Comparison of ENCODE assay signal across 26 mouse cellular contexts in the genomic region with DNA sequence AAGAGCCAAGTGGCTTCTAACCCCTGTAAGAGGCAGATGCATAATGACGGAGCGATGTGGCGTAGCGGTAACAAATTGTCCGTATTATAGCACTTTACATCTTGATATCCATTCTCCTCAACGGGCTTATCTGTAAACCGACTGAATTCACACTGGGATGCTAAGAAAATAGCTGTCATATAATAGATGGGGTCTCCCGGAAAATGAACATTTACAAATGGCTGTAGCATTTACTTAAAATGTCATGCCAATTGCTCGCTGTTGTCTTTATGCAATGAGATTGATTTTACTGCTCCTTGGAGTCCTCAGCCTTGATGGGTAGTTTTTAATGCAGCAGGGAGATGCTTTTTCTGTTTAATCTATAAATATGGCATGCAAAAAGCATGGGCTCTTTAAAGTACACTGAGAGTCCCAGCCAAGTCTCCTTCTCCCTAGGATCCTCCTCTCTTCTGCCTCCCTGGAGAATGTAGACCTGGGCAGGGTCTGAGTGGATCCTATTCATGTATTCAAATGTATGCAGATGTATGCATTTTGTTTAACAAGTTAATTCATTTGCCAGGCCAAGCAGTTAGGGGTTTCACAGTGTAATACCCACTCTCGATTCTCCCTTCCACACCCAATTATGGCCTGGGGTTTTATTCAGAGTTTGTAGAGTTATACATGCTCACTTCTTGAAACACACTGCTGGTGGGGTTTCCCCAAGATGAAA.
DNase-seq lines count a peak whose midpoint lies in the region; ATAC-seq lines count a peak whose summit lies in the region.
"Had no signal": no experiment of that assay in that cellular context is flagged by ENCODE, and none has a peak within 500 bp of the region (broad histone marks: within the 10 kb centered on the region; RNA-seq: fewer than 3 reads in every experiment).

No protein-coding gene starts in this region.

- peak; percentile 62; the same call in 1 of the 2 replicates for ATAC-seq in hindbrain, embryonic 12.5 days (ENCODE audit: low FRiP score)
- no peak for ATAC-seq in hindbrain, embryonic 11.5 days (ENCODE audit: low FRiP score)
- ATAC-seq in midbrain, embryonic 16.5 days: no peak
- no peak for ATAC-seq in midbrain, embryonic 11.5 days (ENCODE audit: low FRiP score)
- ATAC-seq in forebrain, embryonic 16.5 days: peak; percentile 77
- ATAC-seq in neural tube, embryonic 14.5 days (ENCODE audit: low read depth): peak; percentile 38; the same call in 1 of the 2 replicates
- no peak for ATAC-seq in megakaryocyte-erythroid progenitor cell, adult 5-6 weeks (replicated peaks; ENCODE audit: low FRiP score, low TSS enrichment, poor library complexity, severe bottlenecking)
- ATAC-seq: CD4-positive, CD25-positive, alpha-beta regulatory T cell, adult 4 months; liver, embryonic 12.5 days; liver, postnatal 0 days had no signal

- 0 out of 2 replicates have a peak, but pooled peaks cover 2% of the 10 kb centered on the region for H3K27me3 ChIP-seq in hindbrain, embryonic 12.5 days
- H3K27me3 ChIP-seq in hindbrain, embryonic 11.5 days (ENCODE audit: control insufficient read depth, insufficient read depth, low read length): no peaks in the 10 kb centered on the region
- no peaks in the 10 kb centered on the region for H3K27me3 ChIP-seq in midbrain, embryonic 16.5 days (ENCODE audit: control insufficient read depth, insufficient read depth, low read depth, low read length)
- H3K27me3 ChIP-seq in midbrain, embryonic 11.5 days (ENCODE audit: control insufficient read depth, insufficient read depth, low read length): no peaks in the 10 kb centered on the region
- no peaks in the 10 kb centered on the region for H3K27me3 ChIP-seq in forebrain, embryonic 16.5 days (replicated peaks; ENCODE audit: control insufficient read depth, insufficient read depth, low read length)
- no peaks in the 10 kb centered on the region for H3K27me3 ChIP-seq in neural tube, embryonic 14.5 days (ENCODE audit: control insufficient read depth, insufficient read depth, low read length)
- H3K27me3 ChIP-seq: embryonic facial prominence, embryonic 15.5 days; liver, embryonic 12.5 days had no signal

- no peaks in the 10 kb centered on the region for H3K36me3 ChIP-seq in hindbrain, embryonic 12.5 days
- no peaks in the 10 kb centered on the region for H3K36me3 ChIP-seq in hindbrain, embryonic 11.5 days (ENCODE audit: control insufficient read depth, insufficient read depth, low read length)
- no peaks in the 10 kb centered on the region for H3K36me3 ChIP-seq in midbrain, embryonic 16.5 days (ENCODE audit: control insufficient read depth, insufficient read depth, low read length)
- H3K36me3 ChIP-seq in midbrain, embryonic 11.5 days (ENCODE audit: control insufficient read depth, insufficient read depth, low read length): no peaks in the 10 kb centered on the region
- no peaks in the 10 kb centered on the region for H3K36me3 ChIP-seq in forebrain, embryonic 16.5 days (ENCODE audit: control insufficient read depth, insufficient read depth)
- H3K36me3 ChIP-seq in neural tube, embryonic 14.5 days (ENCODE audit: control insufficient read depth, insufficient read depth, low read length): no peaks in the 10 kb centered on the region
- H3K36me3 ChIP-seq: embryonic facial prominence, embryonic 10.5 days; embryonic facial prominence, embryonic 15.5 days; heart, embryonic 12.5 days; liver, embryonic 12.5 days had no signal

- peaks cover 23% of the 10 kb centered on the region for H3K4me1 ChIP-seq in hindbrain, embryonic 12.5 days
- H3K4me1 ChIP-seq in hindbrain, embryonic 11.5 days (replicated peaks; ENCODE audit: control insufficient read depth, insufficient read depth, low read length): peaks cover 3% of the 10 kb centered on the region; the same call in 1 of the 2 replicates
- peaks cover 12% of the 10 kb centered on the region; the same call in 1 of the 2 replicates for H3K4me1 ChIP-seq in midbrain, embryonic 16.5 days (ENCODE audit: control insufficient read depth, insufficient read depth, low read length)
- H3K4me1 ChIP-seq in midbrain, embryonic 11.5 days (ENCODE audit: control insufficient read depth, insufficient read depth, low read length): peaks cover 6% of the 10 kb centered on the region; the same call in 1 of the 2 replicates
- H3K4me1 ChIP-seq in forebrain, embryonic 16.5 days (replicated peaks; ENCODE audit: control insufficient read depth, insufficient read depth, low read length): peaks cover 24% of the 10 kb centered on the region
- peaks cover 24% of the 10 kb centered on the region for H3K4me1 ChIP-seq in neural tube, embryonic 14.5 days (ENCODE audit: control insufficient read depth, insufficient read depth, low read length)
- H3K4me1 ChIP-seq: embryonic facial prominence, embryonic 15.5 days had no signal

- WGBS in hindbrain, embryonic 12.5 days: 62% methylated on average over 10 of the region's 10 CpGs
- 76% methylated on average over 10 of the region's 10 CpGs for WGBS in hindbrain, embryonic 11.5 days
- 47% methylated on average over 10 of the region's 10 CpGs for WGBS in midbrain, embryonic 16.5 days
- WGBS in midbrain, embryonic 11.5 days: 87% methylated on average over 10 of the region's 10 CpGs
- 54% methylated on average over 10 of the region's 10 CpGs for WGBS in forebrain, embryonic 16.5 days
- 24% methylated on average over 10 of the region's 10 CpGs for WGBS in neural tube, embryonic 14.5 days

- H3K9me3 ChIP-seq in hindbrain, embryonic 12.5 days (replicated peaks): no peaks in the 10 kb centered on the region
- H3K9me3 ChIP-seq in hindbrain, embryonic 11.5 days (ENCODE audit: control insufficient read depth, low read length): no peaks in the 10 kb centered on the region
- H3K9me3 ChIP-seq in midbrain, embryonic 16.5 days (replicated peaks; ENCODE audit: control insufficient read depth, low read length, poor library complexity, severe bottlenecking): no peaks in the 10 kb centered on the region
- H3K9me3 ChIP-seq in midbrain, embryonic 11.5 days (ENCODE audit: control insufficient read depth, low read length): no peaks in the 10 kb centered on the region
- no peaks in the 10 kb centered on the region for H3K9me3 ChIP-seq in forebrain, embryonic 16.5 days (ENCODE audit: control insufficient read depth, low read length)
- H3K9me3 ChIP-seq in neural tube, embryonic 14.5 days (ENCODE audit: control insufficient read depth, low read length): no peaks in the 10 kb centered on the region
- H3K9me3 ChIP-seq: embryonic facial prominence, embryonic 10.5 days; embryonic facial prominence, embryonic 15.5 days; heart, embryonic 12.5 days; liver, embryonic 12.5 days had no signal

- H3K4me2 ChIP-seq in hindbrain, embryonic 12.5 days (replicated peaks): no peak overlapping the region
- no peak overlapping the region for H3K4me2 ChIP-seq in hindbrain, embryonic 11.5 days (replicated peaks; ENCODE audit: low read depth, low read length)
- no peak overlapping the region for H3K4me2 ChIP-seq in midbrain, embryonic 16.5 days (ENCODE audit: low read length)
- H3K4me2 ChIP-seq in midbrain, embryonic 11.5 days: no peak overlapping the region
- no peak overlapping the region for H3K4me2 ChIP-seq in forebrain, embryonic 16.5 days (ENCODE audit: low read length)
- no peak overlapping the region for H3K4me2 ChIP-seq in neural tube, embryonic 14.5 days (ENCODE audit: low read depth, low read length)
- H3K4me2 ChIP-seq: embryonic facial prominence, embryonic 15.5 days; heart, embryonic 12.5 days; liver, embryonic 12.5 days had no signal

- H3K9ac ChIP-seq in hindbrain, embryonic 12.5 days: no peak overlapping the region
- H3K9ac ChIP-seq in hindbrain, embryonic 11.5 days (ENCODE audit: low read depth, low read length): no peak overlapping the region
- H3K9ac ChIP-seq in midbrain, embryonic 16.5 days (ENCODE audit: low read depth, low read length): 0 out of 2 replicates have a peak overlapping the region, but pooled peaks have one; percentile 6
- no peak overlapping the region for H3K9ac ChIP-seq in midbrain, embryonic 11.5 days (ENCODE audit: low read length)
- no peak overlapping the region for H3K9ac ChIP-seq in forebrain, embryonic 16.5 days (replicated peaks; ENCODE audit: low read depth, low read length)
- no peak overlapping the region for H3K9ac ChIP-seq in neural tube, embryonic 14.5 days (replicated peaks; ENCODE audit: low read depth, low read length)
- H3K9ac ChIP-seq: embryonic facial prominence, embryonic 15.5 days; heart, embryonic 12.5 days; liver, embryonic 12.5 days; liver, postnatal 0 days had no signal

- H3K27ac ChIP-seq in hindbrain, embryonic 12.5 days: peak overlapping the region; percentile 58; the same call in 1 of the 2 replicates
- H3K27ac ChIP-seq in hindbrain, embryonic 11.5 days (ENCODE audit: low read depth, low read length): no peak overlapping the region
- H3K27ac ChIP-seq in midbrain, embryonic 16.5 days (ENCODE audit: low read length): no peak overlapping the region
- H3K27ac ChIP-seq in midbrain, embryonic 11.5 days (ENCODE audit: low read depth, low read length): no peak overlapping the region
- peak overlapping the region; percentile 13; the same call in 1 of the 2 replicates for H3K27ac ChIP-seq in forebrain, embryonic 16.5 days (ENCODE audit: low read length)
- H3K27ac ChIP-seq in neural tube, embryonic 14.5 days (ENCODE audit: low read depth, low read length): no peak overlapping the region
- H3K27ac ChIP-seq: embryonic facial prominence, embryonic 10.5 days; embryonic facial prominence, embryonic 15.5 days; gastrocnemius, adult 2 months; layer of hippocampus, adult 2 months; liver, embryonic 12.5 days had no signal

- no peak for DNase-seq in hindbrain, embryonic 11.5 days (ENCODE audit: low spot score)
- DNase-seq in midbrain, embryonic 11.5 days (ENCODE audit: low spot score, missing footprints): no peak
- DNase-seq in right cerebral cortex, adult 2 months (ENCODE audit: low spot score in 2 of 2): no peak
- DNase-seq: adrenal gland, postnatal 25 days; cerebellum, adult 2 months; cerebellum, postnatal 25 days; gastrocnemius, adult 2 months; gastrocnemius, postnatal 36 days; heart, adult 18-20 months; heart, postnatal 4 days; kidney, adult 2 months; kidney, postnatal 36 days; liver, postnatal 0 days; lung, postnatal 36 days; right cerebral cortex, postnatal 14 days had no signal

- no peak overlapping the region for H3K4me3 ChIP-seq in hindbrain, embryonic 12.5 days
- H3K4me3 ChIP-seq in hindbrain, embryonic 11.5 days (ENCODE audit: low read depth, low read length): no peak overlapping the region
- H3K4me3 ChIP-seq in midbrain, embryonic 16.5 days (ENCODE audit: low read depth, low read length): no peak overlapping the region
- no peak overlapping the region for H3K4me3 ChIP-seq in midbrain, embryonic 11.5 days (ENCODE audit: low read depth, low read length)
- no peak overlapping the region for H3K4me3 ChIP-seq in forebrain, embryonic 16.5 days (replicated peaks; ENCODE audit: low read length)
- H3K4me3 ChIP-seq in neural tube, embryonic 14.5 days (ENCODE audit: low read depth, low read length): no peak overlapping the region
- H3K4me3 ChIP-seq: embryonic facial prominence, embryonic 10.5 days; embryonic facial prominence, embryonic 15.5 days; gastrocnemius, adult 2 months; heart, embryonic 12.5 days; layer of hippocampus, adult 2 months; liver, embryonic 12.5 days had no signal

Comparison
In these comparisons a context has a peak if more than half of its experiments do, and no peak if none do; other contexts are left out.
1. ATAC-seq: peak in hindbrain, embryonic 12.5 days (single experiment), forebrain, embryonic 16.5 days (single experiment) and neural tube, embryonic 14.5 days (single experiment); none in hindbrain, embryonic 11.5 days (single experiment), midbrain, embryonic 16.5 days (single experiment), midbrain, embryonic 11.5 days (single experiment) and megakaryocyte-erythroid progenitor cell, adult 5-6 weeks (single experiment).
2. H3K27ac ChIP-seq: peak in hindbrain, embryonic 12.5 days (single experiment) and forebrain, embryonic 16.5 days (single experiment); none in hindbrain, embryonic 11.5 days (single experiment), midbrain, embryonic 16.5 days (single experiment), midbrain, embryonic 11.5 days (single experiment) and neural tube, embryonic 14.5 days (single experiment).